Mouse (Mus musculus) adipose tissue, adult 10 weeks (tissue): ENCODE measurements around the gene Timm10b. TPM values are rescaled to one million over a fixed set of nuclear protein-coding genes. Genes with fewer than 3 reads are reported as not detected.

Experiments
- polyA plus RNA-seq: library from polyadenylated mRNA; stranded (reverse); fragments of 350-450 nt; fragmentation: Illumina TruSeq; extraction: RNeasy Lipid Tissue Mini Kit (QIAGEN cat#74804); gene quantifications from one replicate; pipeline ENCODE4 v1.2.3, GENCODE M21; 2014; ENCODE audit warnings: low read depth, low replicate concordance

The Timm10b gene
- polyA plus RNA-seq = 82.5 TPM

GRCm38 (mm10) chr7:105639756-105640155 lies at the start of gene Timm10b:
Gene Timm10b, plus strand, starts transcription at chr7:105640056.

DNA sequence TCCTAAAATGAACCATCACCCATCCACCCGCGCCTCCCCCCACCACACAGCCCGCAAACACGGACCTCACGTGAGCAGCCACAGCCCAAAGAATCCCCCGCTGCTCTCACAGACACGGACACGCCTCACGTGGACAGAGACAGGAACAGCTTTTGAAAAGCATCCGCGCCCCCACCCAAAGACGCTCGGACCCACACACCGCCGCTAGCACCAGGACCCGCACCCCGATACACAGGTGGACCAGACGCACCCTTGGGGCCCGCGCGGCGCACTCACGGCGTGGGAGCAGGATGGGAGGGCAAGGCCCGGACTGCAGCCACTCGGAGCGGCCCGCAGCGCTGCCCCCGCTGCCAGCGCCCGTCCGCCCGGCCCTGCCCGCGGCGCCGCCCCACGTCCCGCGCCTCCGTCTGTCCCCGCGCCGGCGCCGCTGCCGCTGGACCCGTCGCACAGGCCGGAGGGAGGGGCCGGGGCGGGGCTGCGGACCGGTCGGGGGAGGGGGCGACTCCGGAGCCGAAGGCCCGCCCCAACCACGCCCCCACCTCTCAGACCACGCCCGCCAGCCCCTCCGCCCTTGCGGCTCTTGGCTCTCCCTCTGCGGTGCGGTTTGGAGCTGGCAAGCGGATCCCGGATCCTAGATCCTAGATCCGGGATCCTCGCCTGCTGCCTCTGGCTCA lies 6.6 kb upstream of the Timm10b start, which contains the start of gene Trim3:
Gene Trim3, minus strand, starts transcription at position 445 of the 674 bp plus-strand sequence.

DNA sequence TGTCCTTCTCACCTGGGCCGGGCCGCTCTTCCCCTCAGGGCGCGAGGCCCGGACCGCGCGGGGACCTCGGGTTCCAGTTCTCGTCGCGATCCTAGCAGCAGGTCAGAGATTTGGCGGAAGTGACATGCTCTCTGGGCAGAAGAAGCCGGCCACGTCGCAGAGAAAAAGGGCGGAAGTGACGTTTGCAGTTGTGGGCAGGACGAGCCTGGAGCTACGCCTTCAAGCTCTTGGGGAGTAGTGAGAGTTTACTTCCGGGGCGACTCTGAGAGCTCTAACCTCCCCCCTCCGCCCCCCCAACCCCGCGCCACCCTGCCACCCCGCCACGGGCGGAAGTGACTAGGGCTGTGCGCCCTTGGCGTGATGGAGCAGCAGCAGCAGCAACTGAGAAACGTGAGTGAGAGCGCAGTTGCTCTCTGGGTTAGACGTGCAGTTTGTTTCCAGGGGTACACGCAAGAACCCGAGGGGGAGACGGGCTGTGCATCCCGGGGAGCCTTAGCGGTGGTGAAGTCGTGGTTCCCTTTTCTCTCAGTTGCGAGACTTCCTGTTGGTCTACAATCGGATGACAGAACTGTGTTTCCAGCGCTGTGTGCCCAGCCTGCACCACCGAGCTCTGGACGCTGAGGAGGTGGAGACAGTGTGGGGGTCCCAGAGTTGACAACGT lies 507 bp downstream of the Timm10b start, which contains the start of the genes Arfip2 and Gm45799:
Gene Arfip2, minus strand, starts transcription at position 184 of the 661 bp plus-strand sequence.
Gene Gm45799, plus strand, starts transcription at position 320 of the 661 bp plus-strand sequence.

GRCm38 (mm10) chr7:105650639-105651435 lies 11.0 kb downstream of the Timm10b start, which contains the start of gene Dnhd1:
Gene Dnhd1, plus strand, starts transcription at chr7:105650827.

Other genes with a start within 250 kb of the Timm10b start
- 29.8 TPM for gene Fam160a2, start 240.0 kb upstream of the Timm10b start, polyA plus RNA-seq
- 0.62 TPM for gene Cnga4, start 235.5 kb upstream of the Timm10b start, polyA plus RNA-seq
- gene Cckbr, start 214.3 kb upstream of the Timm10b start, polyA plus RNA-seq = 0.45 TPM
- gene Cavin3, start 157.8 kb upstream of the Timm10b start, polyA plus RNA-seq = 105 TPM
- gene Smpd1, start 85.7 kb upstream of the Timm10b start, polyA plus RNA-seq = 58.4 TPM
- 9.9 TPM for gene Apbb1, start 58.4 kb upstream of the Timm10b start, polyA plus RNA-seq
- gene Hpx, start 39.9 kb upstream of the Timm10b start, polyA plus RNA-seq = 1.1 TPM
- gene Trim3, start 6.5 kb upstream of the Timm10b start, polyA plus RNA-seq = 37.7 TPM
- 69.0 TPM for gene Arfip2, start 360 bp downstream of the Timm10b start, polyA plus RNA-seq
- gene Gm45799, start 496 bp downstream of the Timm10b start, polyA plus RNA-seq = 9.6 TPM
- 4.4 TPM for gene Dnhd1, start 10.8 kb downstream of the Timm10b start, polyA plus RNA-seq
- 189 TPM for gene Ilk, start 96.5 kb downstream of the Timm10b start, polyA plus RNA-seq
- 23.5 TPM for gene Rrp8, start 97.3 kb downstream of the Timm10b start, polyA plus RNA-seq
- gene Taf10, start 104.3 kb downstream of the Timm10b start, polyA plus RNA-seq = 152 TPM
- 85.5 TPM for gene Tpp1, start 112.2 kb downstream of the Timm10b start, polyA plus RNA-seq
- 2.7 TPM for gene Dchs1, start 147.6 kb downstream of the Timm10b start, polyA plus RNA-seq
- 168 TPM for gene Mrpl17, start 171.0 kb downstream of the Timm10b start, polyA plus RNA-seq